ENCODE assay signal across 21 mouse cellular contexts in genomic region chr17:40874701-40875100, GRCm38 (mm10). TPM values are rescaled to one million over a fixed set of nuclear protein-coding genes. Genes with fewer than 3 reads are reported as not detected.
"Had no signal": no experiment of that assay in that cellular context is flagged by ENCODE, and none has a peak within 500 bp of the region (broad histone marks: within the 10 kb centered on the region; RNA-seq: fewer than 3 reads in every experiment).

No protein-coding gene starts in this region.

- H3K4me3 ChIP-seq: liver, embryonic 15.5 days; midbrain, embryonic 10.5 days; midbrain, embryonic 12.5 days; myocyte; neural tube, embryonic 13.5 days; neural tube, embryonic 15.5 days; stomach, embryonic 15.5 days had no signal

- H3K9ac ChIP-seq: liver, embryonic 15.5 days; midbrain, embryonic 12.5 days; neural tube, embryonic 13.5 days; neural tube, embryonic 15.5 days; stomach, embryonic 15.5 days had no signal

- H3K4me1 ChIP-seq: neural tube, embryonic 15.5 days; stomach, embryonic 15.5 days had no signal

- ATAC-seq: midbrain, embryonic 16.5 days had no signal

- DNase-seq: lung, adult 18-20 months; lung, postnatal 10 days; lung, postnatal 4 days; midbrain, embryonic 14.5 days; right cerebral cortex, postnatal 14 days; thymus, adult 2 months; thymus, postnatal 25 days; thymus, postnatal 4 days had no signal

- H3K27ac ChIP-seq: liver, embryonic 15.5 days; midbrain, embryonic 10.5 days; midbrain, embryonic 12.5 days; neural tube, embryonic 13.5 days; neural tube, embryonic 15.5 days; stomach, embryonic 15.5 days had no signal

- H3K9me3 ChIP-seq: liver, embryonic 15.5 days; midbrain, embryonic 10.5 days; midbrain, embryonic 12.5 days; neural tube, embryonic 13.5 days; neural tube, embryonic 15.5 days; stomach, embryonic 15.5 days had no signal

- H3K4me2 ChIP-seq: liver, embryonic 15.5 days; midbrain, embryonic 12.5 days; neural tube, embryonic 13.5 days; neural tube, embryonic 15.5 days; stomach, embryonic 15.5 days had no signal

- H3K36me3 ChIP-seq: liver, embryonic 15.5 days; midbrain, embryonic 10.5 days; midbrain, embryonic 12.5 days; neural tube, embryonic 13.5 days; neural tube, embryonic 15.5 days; stomach, embryonic 15.5 days had no signal

- H3K27me3 ChIP-seq: liver, embryonic 15.5 days; midbrain, embryonic 12.5 days; neural tube, embryonic 15.5 days; stomach, embryonic 15.5 days had no signal

RNA-seq across cellular contexts. Expression of gene Glyatl3, which starts 39.4 kb away (rescaled TPM):
- polyA plus RNA-seq: liver, embryonic 15.5 days; lung, embryonic 16.5 days; midbrain, embryonic 10.5 days; midbrain, embryonic 12.5 days; midbrain, embryonic 14.5 days; midbrain, embryonic 16.5 days; myocyte; neural tube, embryonic 11.5 days; neural tube, embryonic 13.5 days; neural tube, embryonic 15.5 days; spleen, adult 2 months; stomach, embryonic 15.5 days; stomach, postnatal 0 days; urinary bladder, adult 2 months had no signal
